Mouse (Mus musculus): ENCODE measurements around the gene Enpp4.

The Enpp4 gene

GRCm38 (mm10) chr17:44105287-44106138 is at the start of gene Enpp4:
Gene Enpp4, minus strand, starts transcription at chr17:44105809.
- DNase-seq (ENCODE audit: low read depth, low spot score) = peak; percentile 91

- no peak for DNase-seq (ENCODE audit: low read depth, low spot score)
These were observed 49.6 kb upstream of the Enpp4 start for GRCm38 (mm10) chr17:44155204-44155603.

GRCm38 (mm10) chr17:44153871-44154270 is 48.3 kb upstream of the Enpp4 start:
- DNase-seq (ENCODE audit: low read depth, low spot score) = no peak

- peak; percentile 39 for DNase-seq (ENCODE audit: low read depth, low spot score)
These were observed 46.3 kb upstream of the Enpp4 start for GRCm38 (mm10) chr17:44151889-44152288.

GRCm38 (mm10) chr17:44151130-44151529 is 45.5 kb upstream of the Enpp4 start:
- DNase-seq (ENCODE audit: low read depth, low spot score) = peak; percentile 55

- no peak for DNase-seq (ENCODE audit: low read depth, low spot score)
These were observed 42.7 kb upstream of the Enpp4 start for GRCm38 (mm10) chr17:44148109-44148846.

- DNase-seq (ENCODE audit: low read depth, low spot score) = no peak
These were observed 40.2 kb upstream of the Enpp4 start for GRCm38 (mm10) chr17:44145806-44146205.

- no peak for DNase-seq (ENCODE audit: low read depth, low spot score)
These were observed 31.4 kb upstream of the Enpp4 start for GRCm38 (mm10) chr17:44136863-44137640.

GRCm38 (mm10) chr17:44136018-44136417 is 30.4 kb upstream of the Enpp4 start:
- DNase-seq (ENCODE audit: low read depth, low spot score) = no peak

- DNase-seq (ENCODE audit: low read depth, low spot score) = no peak
These were observed 28.9 kb upstream of the Enpp4 start for GRCm38 (mm10) chr17:44134545-44134944.

GRCm38 (mm10) chr17:44134106-44134505 is 28.5 kb upstream of the Enpp4 start:
- DNase-seq (ENCODE audit: low read depth, low spot score) = no peak

- peak; percentile 50 for DNase-seq (ENCODE audit: low read depth, low spot score)
These were observed 24.8 kb upstream of the Enpp4 start for GRCm38 (mm10) chr17:44130429-44130828.

GRCm38 (mm10) chr17:44129092-44129750 is 23.6 kb upstream of the Enpp4 start:
- no peak for DNase-seq (ENCODE audit: low read depth, low spot score)

GRCm38 (mm10) chr17:44121366-44122100 is 15.9 kb upstream of the Enpp4 start:
- no peak for DNase-seq (ENCODE audit: low read depth, low spot score)

GRCm38 (mm10) chr17:44118231-44118630 is 12.6 kb upstream of the Enpp4 start:
- no peak for DNase-seq (ENCODE audit: low read depth, low spot score)

- no peak for DNase-seq (ENCODE audit: low read depth, low spot score)
These were observed 12.1 kb upstream of the Enpp4 start for GRCm38 (mm10) chr17:44117721-44118120.

GRCm38 (mm10) chr17:44116584-44116983 is 11.0 kb upstream of the Enpp4 start:
- DNase-seq (ENCODE audit: low read depth, low spot score) = no peak

- DNase-seq (ENCODE audit: low read depth, low spot score) = no peak
These were observed 2.7 kb upstream of the Enpp4 start for GRCm38 (mm10) chr17:44108331-44108730.

GRCm38 (mm10) chr17:44101961-44102360 is 3.6 kb downstream of the Enpp4 start:
- no peak for DNase-seq (ENCODE audit: low read depth, low spot score)

GRCm38 (mm10) chr17:44100906-44101305 is 4.7 kb downstream of the Enpp4 start:
- DNase-seq (ENCODE audit: low read depth, low spot score) = no peak

GRCm38 (mm10) chr17:44100486-44100885 is 5.1 kb downstream of the Enpp4 start:
- DNase-seq (ENCODE audit: low read depth, low spot score) = no peak

All from skeletal muscle tissue, adult 2 months (tissue).